Mouse (Mus musculus) megakaryocyte, embryonic 14.5 days (primary cell): Measurements from ENCODE around the gene Ndc80.

Experiments used
- FLI1 ChIP-seq: IDR thresholded peaks from 2 replicates; pipeline ENCODE4 v1.6.1; 2012; ENCODE audit warnings: low read length, inconsistent platforms, mixed read lengths
- GATA1 ChIP-seq: IDR thresholded peaks from 3 replicates; pipeline ENCODE4 v1.6.1; 2012; ENCODE audit warnings: mixed read lengths, low read length, inconsistent platforms, borderline replicate concordance

DNA sequence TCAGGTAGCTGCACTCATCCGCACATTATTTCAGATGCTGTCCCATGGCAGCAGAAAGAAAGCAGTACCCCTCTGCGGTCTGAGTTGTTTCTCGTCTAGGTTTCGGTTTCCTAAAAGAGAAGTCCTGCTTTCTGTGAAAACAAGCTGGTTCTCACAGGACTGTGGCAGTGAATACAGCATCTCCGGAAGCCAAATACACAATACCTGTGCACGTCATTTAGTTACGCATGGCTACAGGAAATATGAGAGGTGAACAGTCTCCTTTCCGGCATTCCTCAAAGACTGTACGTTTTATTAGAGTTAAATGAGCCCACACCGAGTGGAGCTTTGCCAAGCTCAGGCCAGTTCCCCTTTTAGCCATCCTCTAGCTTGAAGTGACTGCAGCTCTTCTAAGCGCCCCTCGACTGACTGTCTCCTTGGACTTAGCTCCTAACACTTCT lies 40.8 kb downstream of the Ndc80 start:
- TF ChIP-seq GATA1 (no peak), FLI1 (no peak)
